Mouse (Mus musculus) midbrain, embryonic 16.5 days (tissue): ENCODE data around the gene Camkk1. TPM values are rescaled to one million over a fixed set of nuclear protein-coding genes. Genes with fewer than 3 reads are reported as not detected.

Source experiments
- ATAC-seq: fragments of 200-750 bp; cut with Nextera tagmentation; 2 replicates; pipeline ENCODE4 v1.8.0; 2017; ENCODE audit warnings: moderate TSS enrichment
- H3K27ac ChIP-seq: fragments of 300-500 bp; sonication (generic); 2 replicates; pipeline ENCODE4 v1.5.1; 2014; ENCODE audit warnings: mild to moderate bottlenecking, low read length, mixed read lengths
- H3K27me3 ChIP-seq: fragments of 300-500 bp; sonication (generic); 2 replicates; pipeline ENCODE4 v1.6.1; 2014; ENCODE audit warnings: low read depth, low read length, mixed read lengths; ENCODE audit not compliant: control insufficient read depth, insufficient read depth
- H3K36me3 ChIP-seq: fragments of 300-500 bp; sonication (generic); 2 replicates; pipeline ENCODE4 v1.6.1; 2014; ENCODE audit warnings: mild to moderate bottlenecking, low read length, moderate library complexity, mixed read lengths; ENCODE audit not compliant: control insufficient read depth, insufficient read depth
- H3K4me1 ChIP-seq: fragments of 300-500 bp; sonication (generic); 2 replicates; pipeline ENCODE4 v1.6.1; 2014; ENCODE audit warnings: mild to moderate bottlenecking, low read length, mixed read lengths; ENCODE audit not compliant: control insufficient read depth, insufficient read depth
- H3K4me2 ChIP-seq: fragments of 300-500 bp; sonication (generic); 2 replicates; pipeline ENCODE4 v1.6.1; 2014; ENCODE audit warnings: mild to moderate bottlenecking, low read length, mixed read lengths
- H3K4me3 ChIP-seq: fragments of 300-500 bp; sonication (generic); 2 replicates; pipeline ENCODE4 v1.5.1; 2014; ENCODE audit warnings: low read depth, mild to moderate bottlenecking, low read length, moderate library complexity, mixed read lengths
- H3K9ac ChIP-seq: fragments of 300-500 bp; sonication (generic); 2 replicates; pipeline ENCODE4 v1.6.1; 2014; ENCODE audit warnings: low read depth, low read length, mixed read lengths
- H3K9me3 ChIP-seq: fragments of 300-500 bp; sonication (generic); replicated peaks from 2 replicates; pipeline ENCODE4 v1.6.1; 2014; ENCODE audit warnings: mild to moderate bottlenecking, low read length, mixed read lengths; ENCODE audit not compliant: control insufficient read depth, poor library complexity, severe bottlenecking
- WGBS: fragments of 180-500 bp; shearing (Covaris S2); extraction: QIAGEN DNeasy Blood & Tissue Kit; methylation state at CpG from one replicate; pipeline ENCODE4 v1.1.7; 2014; 5-methylcytosine and 5-hydroxymethylcytosine counted together
- polyA plus RNA-seq: library from polyadenylated mRNA; unstranded; fragments of >200 nt; fragmentation: Nextera tagmentation; extraction: Ambion mirVana; gene quantifications from 2 replicates; pipeline ENCODE4 v1.2.1, GENCODE M21; 2015

Gene Camkk1
- polyA plus RNA-seq, 1 experiment from 2014 or later, result 33.6 TPM

DNA sequence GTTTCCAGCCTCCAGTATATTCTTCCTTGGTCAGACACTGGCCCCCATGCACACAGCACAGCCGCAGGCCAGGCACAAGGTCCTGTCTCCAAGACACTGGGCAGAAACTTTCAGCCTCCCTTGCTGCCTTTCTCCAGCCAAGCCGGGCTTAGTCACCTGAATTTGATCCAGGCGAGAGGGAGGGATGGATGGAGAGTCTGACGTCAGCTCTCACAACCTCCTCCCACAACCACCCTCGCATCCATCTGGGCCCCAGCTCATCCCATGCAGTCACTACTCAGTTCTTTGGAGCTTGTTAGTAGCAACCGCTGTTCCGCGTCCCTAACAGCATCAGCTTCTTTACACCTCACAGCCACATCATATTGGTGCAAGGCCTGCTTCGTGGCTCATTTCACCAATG, 4.3 kb downstream of the Camkk1 start:
- Histone ChIP-seq H3K9ac (no peak overlapping the region), H3K4me1 (peaks cover 12% of the 10 kb centered on the region; the same call in 1 of the 2 replicates), H3K36me3 (peaks cover 8% of the 10 kb centered on the region), H3K4me3 (no peak overlapping the region), H3K4me2 (no peak overlapping the region), H3K27ac (no peak overlapping the region), H3K9me3 (no peaks in the 10 kb centered on the region), H3K27me3 (no peaks in the 10 kb centered on the region)
- no peak for ATAC-seq
- 47% methylated on average over 9 of the region's 9 CpGs for WGBS

DNA sequence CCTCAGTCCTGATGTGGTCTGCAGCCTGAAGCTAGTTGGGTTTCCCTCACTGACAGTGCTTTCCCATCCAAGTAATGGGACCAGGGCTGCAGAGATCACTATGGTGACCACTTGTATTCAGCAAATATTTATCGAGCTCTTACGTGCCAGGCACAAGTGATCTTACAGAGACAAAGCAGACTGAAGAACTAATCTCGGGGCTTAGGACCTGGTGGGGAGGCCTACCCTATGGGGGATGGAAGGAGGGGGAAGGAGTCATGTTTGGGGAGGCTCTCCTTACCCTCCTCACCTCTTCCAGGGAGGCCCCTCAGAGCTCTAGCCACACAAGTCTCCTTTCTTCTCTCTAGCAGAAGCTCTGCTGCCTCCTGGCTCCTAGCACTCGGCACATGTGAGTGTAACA, 5.0 kb downstream of the Camkk1 start:
- no peaks in the 10 kb centered on the region for H3K27me3 ChIP-seq
- H3K4me3 ChIP-seq, result no peak overlapping the region
- no peak for ATAC-seq
- H3K4me1 ChIP-seq, result peaks cover 8% of the 10 kb centered on the region; the same call in 1 of the 2 replicates
- H3K9ac ChIP-seq, result peak overlapping the region; percentile 10; the same call in 1 of the 2 replicates
- no peak overlapping the region for H3K4me2 ChIP-seq
- WGBS, result 21% methylated on average over 4 of the region's 4 CpGs
- no peak overlapping the region for H3K27ac ChIP-seq
- H3K36me3 ChIP-seq, result peaks cover 11% of the 10 kb centered on the region
- H3K9me3 ChIP-seq, result no peaks in the 10 kb centered on the region

DNA sequence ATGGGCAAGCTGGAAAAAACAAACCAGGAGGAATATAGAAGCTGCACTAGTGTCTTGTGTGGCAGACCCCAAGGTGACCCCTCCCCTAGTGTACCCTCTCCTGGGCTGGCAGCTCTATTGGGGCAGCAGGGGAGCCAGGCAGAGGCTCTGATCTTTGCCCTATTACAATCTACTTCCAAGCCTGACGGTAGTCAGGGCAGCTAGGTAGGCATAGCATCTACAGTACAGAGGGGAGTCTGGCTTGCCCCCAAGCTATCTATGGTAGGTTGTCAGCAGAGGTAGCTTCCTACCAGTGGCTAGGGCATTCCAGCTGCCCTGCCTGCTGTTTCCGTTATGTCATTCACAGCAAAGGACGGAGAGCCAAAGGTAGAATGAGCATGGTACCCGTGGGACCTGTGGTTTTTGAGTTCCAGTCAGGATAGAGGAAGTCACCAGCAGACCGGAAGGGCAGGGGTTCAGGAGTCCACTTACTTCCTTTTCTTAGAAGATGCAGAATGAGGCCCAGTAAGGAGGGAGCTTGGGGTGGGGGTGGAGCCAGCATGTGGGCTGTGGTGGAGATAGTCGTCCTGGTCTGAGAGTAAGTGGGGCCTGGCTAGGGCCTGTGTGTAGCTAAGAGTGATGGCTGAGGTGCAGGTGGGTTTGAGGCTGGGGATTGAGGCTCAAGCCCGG, 5.6 kb downstream of the Camkk1 start:
- no peaks in the 10 kb centered on the region for H3K27me3 ChIP-seq
- H3K36me3 ChIP-seq, result peaks cover 11% of the 10 kb centered on the region
- no peak overlapping the region for H3K4me2 ChIP-seq
- H3K9me3 ChIP-seq, result no peaks in the 10 kb centered on the region
- WGBS, result 61% methylated on average over 7 of the region's 7 CpGs
- H3K27ac ChIP-seq, result no peak overlapping the region
- peak overlapping the region; percentile 25; the same call in 1 of the 2 replicates for H3K9ac ChIP-seq
- no peak overlapping the region for H3K4me3 ChIP-seq
- no peak for ATAC-seq
- H3K4me1 ChIP-seq, result peaks cover 8% of the 10 kb centered on the region; the same call in 1 of the 2 replicates

DNA sequence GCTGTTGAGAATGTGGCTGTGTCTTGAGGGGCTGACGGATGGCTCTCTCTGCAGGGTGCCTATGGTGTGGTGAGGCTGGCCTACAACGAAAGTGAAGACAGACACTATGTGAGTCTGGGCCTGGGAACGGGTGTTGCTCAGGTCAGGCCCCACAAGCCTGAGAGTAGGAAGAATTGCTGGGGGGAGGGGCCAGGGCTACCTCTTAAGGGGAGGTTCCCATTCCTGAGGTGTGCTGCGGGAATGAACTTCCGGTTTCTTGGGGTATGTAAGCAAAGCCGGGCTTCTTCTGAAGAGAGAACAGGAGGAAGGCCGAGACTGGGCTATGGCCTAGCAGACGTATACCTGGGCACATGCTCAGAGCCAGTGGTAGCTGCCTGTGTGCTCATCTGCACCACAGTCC, 8.2 kb downstream of the Camkk1 start:
- H3K27me3 ChIP-seq, result no peaks in the 10 kb centered on the region
- WGBS, result 73% methylated on average over 8 of the region's 8 CpGs
- H3K9ac ChIP-seq, result no peak overlapping the region
- peaks cover 9% of the 10 kb centered on the region; the same call in 1 of the 2 replicates for H3K4me1 ChIP-seq
- ATAC-seq, result no peak
- H3K9me3 ChIP-seq, result no peaks in the 10 kb centered on the region
- no peak overlapping the region for H3K4me3 ChIP-seq
- H3K27ac ChIP-seq, result no peak overlapping the region
- H3K4me2 ChIP-seq, result no peak overlapping the region
- H3K36me3 ChIP-seq, result peaks cover 11% of the 10 kb centered on the region

DNA sequence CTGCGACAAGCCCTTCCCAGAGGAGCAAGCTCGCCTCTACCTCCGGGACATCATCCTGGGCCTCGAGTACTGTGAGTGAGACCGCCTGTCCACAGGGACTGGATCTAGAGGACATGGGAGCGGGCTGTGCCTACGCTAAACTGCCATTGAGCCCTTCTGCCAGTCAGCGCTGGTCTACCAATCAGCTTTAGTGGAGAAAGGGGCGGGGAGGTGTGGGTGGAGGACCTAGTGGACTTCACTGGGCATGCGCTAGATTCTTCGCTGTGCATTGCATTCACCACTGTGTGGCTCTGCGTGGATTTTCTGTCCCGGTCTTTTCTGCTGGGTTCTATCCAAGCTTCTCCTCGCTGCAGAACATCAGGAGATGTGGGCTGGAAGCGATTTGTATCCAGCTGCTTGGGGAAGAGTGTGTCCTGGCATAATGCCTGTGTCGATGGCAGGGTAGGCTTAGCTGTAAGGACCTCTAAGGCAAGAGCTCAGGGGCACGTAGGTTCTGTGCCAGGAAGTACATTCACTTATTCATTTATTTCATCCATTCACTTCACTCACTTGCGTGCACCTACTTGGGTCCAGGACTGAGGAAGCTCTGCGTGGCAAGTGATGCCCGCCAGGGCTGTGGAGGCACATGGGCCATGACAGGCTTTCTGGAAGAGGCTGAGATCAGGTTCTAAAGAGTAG, 12.2 kb downstream of the Camkk1 start:
- Histone ChIP-seq H3K9me3 (no peaks in the 10 kb centered on the region), H3K4me3 (peak overlapping the region; percentile 34), H3K27me3 (no peaks in the 10 kb centered on the region), H3K4me1 (peaks cover 9% of the 10 kb centered on the region; the same call in 1 of the 2 replicates), H3K36me3 (peaks cover 14% of the 10 kb centered on the region), H3K27ac (peak overlapping the region; percentile 75), H3K4me2 (peak overlapping the region; percentile 80), H3K9ac (peak overlapping the region; percentile 66)
- 26% methylated on average over 20 of the region's 20 CpGs for WGBS
- peak; percentile 94 for ATAC-seq

DNA sequence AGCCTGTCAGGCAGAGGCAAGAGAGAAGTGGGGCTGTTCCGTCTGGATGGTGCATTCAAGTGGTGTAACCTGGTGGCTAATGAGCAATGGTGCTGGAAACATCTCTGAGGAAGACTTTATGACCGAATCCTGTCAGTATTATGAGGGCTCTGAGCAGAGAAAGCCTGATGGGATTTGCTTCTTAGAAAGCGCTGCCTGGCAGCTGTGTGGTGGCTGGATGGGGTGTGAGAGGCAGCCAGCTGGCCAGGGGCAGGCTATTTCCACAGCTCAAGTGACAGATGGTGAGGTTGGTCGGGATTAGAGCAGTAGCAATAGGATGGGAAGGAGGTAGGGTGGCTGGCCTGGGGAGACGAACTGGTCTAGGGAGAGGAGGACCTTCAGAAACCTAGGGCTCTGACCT, 12.7 kb downstream of the Camkk1 start:
- H3K4me1 ChIP-seq, result peaks cover 9% of the 10 kb centered on the region; the same call in 1 of the 2 replicates
- H3K36me3 ChIP-seq, result peaks cover 13% of the 10 kb centered on the region
- H3K4me2 ChIP-seq, result peak overlapping the region; percentile 80; the same call in 1 of the 2 replicates
- no peaks in the 10 kb centered on the region for H3K27me3 ChIP-seq
- WGBS, result 44% methylated on average over 5 of the region's 5 CpGs
- peak overlapping the region; percentile 66 for H3K9ac ChIP-seq
- H3K27ac ChIP-seq, result peak overlapping the region; percentile 75
- H3K4me3 ChIP-seq, result no peak overlapping the region
- H3K9me3 ChIP-seq, result no peaks in the 10 kb centered on the region
- no peak for ATAC-seq

DNA sequence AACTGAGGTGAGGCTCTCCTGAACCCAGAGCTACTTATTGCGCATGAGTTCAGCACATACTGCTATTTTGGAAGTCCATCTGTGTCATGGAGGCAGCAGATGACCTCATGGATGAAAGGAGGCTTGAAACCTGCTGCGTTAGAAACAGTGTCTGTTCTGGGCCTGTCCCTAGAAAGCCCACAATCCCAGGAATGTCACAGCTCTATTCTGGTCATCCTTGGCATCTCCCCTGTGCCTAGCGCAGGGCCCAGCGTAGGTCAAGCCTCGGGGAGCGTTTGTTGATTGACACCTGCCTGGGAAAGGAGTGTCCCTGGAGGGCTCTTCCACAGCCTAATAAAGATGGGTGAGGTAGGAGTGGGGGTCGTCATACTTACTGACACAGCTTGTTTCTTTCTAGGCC, 17.3 kb downstream of the Camkk1 start:
- Histone ChIP-seq H3K4me1 (peaks cover 6% of the 10 kb centered on the region; the same call in 1 of the 2 replicates), H3K27ac (no peak overlapping the region), H3K4me2 (no peak overlapping the region), H3K9me3 (no peaks in the 10 kb centered on the region), H3K9ac (no peak overlapping the region), H3K4me3 (no peak overlapping the region), H3K36me3 (peaks cover 27% of the 10 kb centered on the region), H3K27me3 (no peaks in the 10 kb centered on the region)
- ATAC-seq, result no peak
- WGBS, result 84% methylated on average over 7 of the region's 7 CpGs

DNA sequence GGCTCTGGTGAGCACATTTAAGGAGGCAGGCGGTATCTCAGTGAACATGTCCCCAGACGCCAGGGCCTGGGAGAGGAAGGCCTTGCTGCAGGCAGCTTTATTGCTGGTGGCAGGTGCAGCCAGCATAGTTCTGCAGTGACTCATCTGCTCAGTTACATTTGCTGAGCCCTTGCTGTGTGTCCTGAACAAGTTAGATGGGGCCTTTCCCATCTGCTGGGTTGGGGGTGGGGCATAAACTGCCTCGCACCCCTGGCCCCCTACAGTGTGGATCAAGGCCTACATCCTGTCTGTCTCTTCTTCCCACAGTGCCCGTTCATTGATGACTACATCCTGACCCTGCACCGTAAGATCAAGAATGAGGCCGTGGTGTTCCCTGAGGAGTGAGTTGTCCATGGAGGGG, 18.1 kb downstream of the Camkk1 start:
- H3K4me1 ChIP-seq, result no peaks in the 10 kb centered on the region
- H3K4me3 ChIP-seq, result no peak overlapping the region
- no peak overlapping the region for H3K27ac ChIP-seq
- H3K27me3 ChIP-seq, result no peaks in the 10 kb centered on the region
- 70% methylated on average over 6 of the region's 6 CpGs for WGBS
- ATAC-seq, result no peak
- H3K9me3 ChIP-seq, result no peaks in the 10 kb centered on the region
- H3K9ac ChIP-seq, result no peak overlapping the region
- no peak overlapping the region for H3K4me2 ChIP-seq
- peaks cover 27% of the 10 kb centered on the region for H3K36me3 ChIP-seq

DNA sequence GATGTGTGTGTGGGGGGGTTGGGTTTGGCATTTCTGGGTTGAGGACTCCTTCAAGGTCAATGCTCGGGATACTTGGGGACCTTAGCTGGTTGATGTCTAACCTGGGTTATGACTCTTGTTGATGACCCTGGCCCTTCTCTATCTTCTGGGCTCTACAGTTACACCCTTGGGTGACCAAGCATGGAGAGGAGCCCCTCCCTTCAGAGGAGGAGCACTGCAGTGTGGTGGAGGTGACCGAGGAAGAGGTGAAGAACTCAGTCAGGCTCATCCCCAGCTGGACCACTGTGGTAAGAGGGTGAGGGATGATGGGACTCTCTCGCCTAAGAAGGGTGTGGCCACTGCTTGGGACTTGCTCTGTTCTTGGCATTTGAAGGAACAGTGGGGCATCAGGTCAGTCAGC, 18.9 kb downstream of the Camkk1 start:
- WGBS, result 84% methylated on average over 3 of the region's 3 CpGs
- Histone ChIP-seq H3K9me3 (no peaks in the 10 kb centered on the region), H3K4me2 (no peak overlapping the region), H3K27ac (no peak overlapping the region), H3K9ac (no peak overlapping the region), H3K36me3 (peaks cover 27% of the 10 kb centered on the region), H3K27me3 (no peaks in the 10 kb centered on the region), H3K4me3 (no peak overlapping the region), H3K4me1 (no peaks in the 10 kb centered on the region)
- no peak for ATAC-seq
